Mouse (Mus musculus) frontal cortex, postnatal 36 days (tissue): ENCODE data around the gene Tac4.
A peak's percentile ranks its signal among the peaks of the same experiment; 100 is the strongest.

Experiments
- DNase-seq, 2 experiments: peaks; one replicate each; pipeline ENCODE4 v3.0.0; 2022; ENCODE audit warnings: low spot score in 2 of 2

Tac4 gene

GRCm38 (mm10) chr11:95259088-95259849, 2.1 kb upstream of the Tac4 start:
- peak; percentile 88 to 90 for DNase-seq

- DNase-seq = no peak
Measured at GRCm38 (mm10) chr11:95263816-95264454, 2.6 kb downstream of the Tac4 start.

- DNase-seq = no peak
Measured at GRCm38 (mm10) chr11:95264455-95265013, 3.2 kb downstream of the Tac4 start.

- DNase-seq = no peak
Measured at GRCm38 (mm10) chr11:95266540-95267245, 5.4 kb downstream of the Tac4 start.

DNA sequence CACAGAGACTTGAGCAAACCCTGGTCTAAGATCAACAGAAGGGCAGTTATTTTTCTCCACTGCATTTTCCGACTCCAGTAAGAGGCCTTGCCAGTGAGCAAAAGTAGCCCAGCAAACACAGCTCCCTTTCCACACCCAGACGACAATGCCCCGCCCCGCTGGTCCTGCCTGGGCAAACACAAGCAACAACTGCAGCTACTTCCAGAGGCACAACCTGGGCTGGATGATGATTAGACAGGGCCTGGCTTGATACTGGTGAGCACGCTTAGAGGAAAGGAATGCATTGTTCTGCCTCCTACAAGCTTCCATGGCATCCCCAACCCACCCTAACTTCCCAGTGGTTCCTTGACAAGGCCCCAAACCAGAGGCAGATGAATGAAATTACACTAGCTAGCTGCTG, 12.3 kb downstream of the Tac4 start:
- no peak for DNase-seq

DNA sequence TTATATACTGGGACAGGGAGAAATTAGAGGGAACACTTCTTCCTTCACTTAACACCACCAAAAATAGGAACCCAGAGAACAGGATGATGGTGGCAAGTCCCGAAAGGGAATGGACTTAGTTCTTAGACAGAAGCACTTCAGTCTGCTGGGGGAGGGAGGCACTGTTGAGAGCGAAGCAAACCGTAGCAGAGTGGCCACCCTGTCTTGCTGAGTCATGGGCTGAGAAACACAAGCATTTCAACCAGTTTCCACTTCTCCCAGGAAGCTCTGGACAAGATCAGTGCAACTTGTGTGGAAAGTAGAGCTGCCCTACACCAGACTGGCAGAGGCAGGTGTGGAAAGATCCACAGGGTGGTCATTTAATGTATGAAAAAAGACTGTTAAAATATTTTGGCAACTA, 13.3 kb downstream of the Tac4 start:
- DNase-seq = no peak

GRCm38 (mm10) chr11:95276056-95276455, 14.7 kb downstream of the Tac4 start:
- DNase-seq = no peak

DNA sequence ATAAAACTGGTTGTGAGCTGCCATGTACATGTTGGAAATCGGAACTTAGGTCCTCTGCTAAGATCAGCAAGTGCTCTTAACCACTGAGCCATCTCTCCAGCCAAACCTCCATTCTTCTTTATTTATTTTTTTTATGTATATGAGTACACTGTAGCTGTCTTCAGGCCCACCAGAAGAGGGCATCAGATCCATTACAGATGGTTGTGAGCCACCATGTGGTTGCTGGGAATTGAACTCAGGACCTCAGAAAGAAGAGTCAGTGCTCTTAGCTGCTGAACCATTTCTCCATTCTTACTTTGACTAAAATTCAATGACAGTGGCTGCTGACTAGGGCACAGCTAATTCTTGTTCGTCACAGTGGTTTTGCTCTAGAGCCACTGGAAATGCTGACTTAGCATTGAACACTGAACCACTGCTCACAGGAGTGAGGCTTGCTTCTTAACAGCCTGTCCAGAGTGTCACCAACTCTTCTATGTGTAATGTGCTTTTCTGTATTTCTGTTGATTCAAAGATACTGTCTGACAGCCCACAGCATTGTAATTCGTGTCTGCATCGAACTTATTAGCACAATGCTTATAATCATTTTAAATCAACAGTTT, 17.8 kb downstream of the Tac4 start:
- DNase-seq = no peak

DNA sequence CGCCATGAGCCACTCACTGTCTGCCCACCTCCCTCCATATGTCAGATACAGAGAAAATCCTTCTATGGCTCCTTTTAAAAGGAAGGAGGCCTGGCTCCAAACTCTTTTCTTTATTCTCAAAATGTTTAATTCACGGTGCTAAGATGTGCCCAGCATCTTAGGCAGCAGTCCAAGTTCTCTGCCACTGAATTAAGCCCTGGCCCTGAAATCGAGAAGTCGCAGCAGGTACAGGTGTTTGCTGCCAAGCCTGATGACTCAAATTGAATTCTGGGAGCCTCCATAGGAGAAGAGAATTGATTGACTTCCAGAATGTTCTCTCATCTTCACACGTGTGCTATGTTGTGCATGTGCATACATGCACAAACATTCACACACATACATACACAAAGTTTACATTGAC, 21.0 kb downstream of the Tac4 start:
- DNase-seq = no peak

GRCm38 (mm10) chr11:95291998-95292397, 30.7 kb downstream of the Tac4 start:
- no peak for DNase-seq

DNA sequence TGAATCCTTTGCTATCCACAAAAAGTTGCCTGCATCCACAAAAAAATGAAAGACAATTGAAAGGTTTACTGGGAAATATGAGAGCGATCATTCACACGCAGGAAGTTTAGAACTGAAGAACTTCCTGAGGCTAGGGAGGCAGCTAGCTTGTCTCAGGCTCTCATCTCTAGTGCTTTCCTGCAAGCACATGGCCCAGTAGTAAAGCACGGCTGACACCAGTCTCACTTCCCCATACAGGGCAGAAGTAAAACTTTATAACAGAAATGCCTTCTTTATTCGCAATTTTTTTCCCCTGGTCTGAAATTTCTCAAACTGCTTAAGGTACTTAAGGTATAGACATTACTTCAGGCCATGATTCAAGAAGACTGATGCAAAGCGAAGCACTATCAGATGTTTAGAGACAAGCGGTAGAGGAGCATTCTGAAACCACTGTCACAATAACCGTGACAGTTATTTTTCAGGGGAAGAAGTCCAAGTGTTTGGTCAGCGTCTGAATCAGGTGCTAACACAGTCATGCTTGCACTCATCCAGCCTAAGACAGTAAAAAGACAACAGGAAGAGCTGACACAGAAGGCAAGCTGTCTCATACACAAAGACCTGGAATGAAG, 31.8 kb downstream of the Tac4 start:
- no peak for DNase-seq

- no peak for DNase-seq
Measured at GRCm38 (mm10) chr11:95295736-95296135, 34.4 kb downstream of the Tac4 start.

DNA sequence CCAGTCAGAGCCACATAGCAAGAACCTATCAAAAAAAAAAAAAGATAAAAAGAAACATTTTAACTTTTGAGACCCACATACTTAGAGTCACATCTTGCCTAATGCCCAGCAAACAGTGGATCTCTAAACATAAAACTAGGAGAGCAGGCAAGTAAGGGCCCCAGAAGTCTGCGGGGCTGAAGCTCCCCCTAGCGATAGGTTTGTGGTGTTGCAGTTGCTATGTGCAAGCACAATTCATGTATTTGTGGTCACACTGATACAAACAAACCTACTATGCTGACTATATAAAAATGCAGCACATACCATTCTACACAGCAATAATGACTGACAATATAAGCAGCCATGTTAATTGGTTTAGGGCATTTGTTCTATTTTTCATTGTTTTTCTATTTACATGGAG, 36.8 kb downstream of the Tac4 start:
- no peak for DNase-seq

DNA sequence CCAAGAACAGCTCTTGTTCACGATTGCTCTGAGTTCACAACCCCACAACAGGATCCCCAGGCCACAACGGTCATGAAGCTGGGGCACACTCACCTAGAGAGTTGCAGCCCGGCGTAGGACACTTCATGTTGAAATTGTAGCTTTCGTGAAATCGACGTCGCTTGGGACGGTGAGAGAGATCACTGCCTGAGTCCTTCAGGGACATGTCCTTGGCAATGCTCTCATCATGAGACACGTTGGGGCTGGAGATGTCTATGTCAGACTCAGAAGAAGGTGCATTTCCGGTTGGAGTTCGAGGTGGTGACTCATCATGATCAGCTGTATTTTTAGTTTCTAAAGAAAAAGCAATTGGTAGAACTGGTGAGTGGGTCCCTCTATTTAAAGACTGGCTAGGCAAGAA, 38.6 kb downstream of the Tac4 start:
- no peak for DNase-seq

DNA sequence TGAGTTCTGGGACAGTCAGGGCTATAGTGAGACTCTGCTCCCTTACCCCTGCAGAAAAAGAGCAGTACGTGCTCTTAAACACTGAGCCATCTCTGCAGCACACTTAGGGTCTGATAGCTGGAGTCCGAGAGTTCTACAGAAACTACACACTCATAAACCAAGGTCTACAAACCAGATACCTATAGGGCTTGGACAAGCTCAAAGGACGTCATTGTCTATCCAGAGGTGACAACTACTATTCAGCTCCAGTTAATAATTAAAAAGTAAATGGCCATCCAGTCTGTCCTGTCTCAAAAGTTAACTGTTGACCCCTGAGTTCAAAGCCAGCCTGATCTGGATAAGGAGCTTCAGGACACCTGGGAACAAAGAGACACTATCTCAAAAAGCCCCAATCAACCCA, 40.4 kb downstream of the Tac4 start:
- no peak for DNase-seq

- no peak for DNase-seq
Measured at GRCm38 (mm10) chr11:95305600-95305999, 44.3 kb downstream of the Tac4 start.

- no peak for DNase-seq
Measured at GRCm38 (mm10) chr11:95307526-95307925, 46.2 kb downstream of the Tac4 start.

GRCm38 (mm10) chr11:95309510-95310006, 48.2 kb downstream of the Tac4 start:
- peak; percentile 96 to 99 for DNase-seq

DNA sequence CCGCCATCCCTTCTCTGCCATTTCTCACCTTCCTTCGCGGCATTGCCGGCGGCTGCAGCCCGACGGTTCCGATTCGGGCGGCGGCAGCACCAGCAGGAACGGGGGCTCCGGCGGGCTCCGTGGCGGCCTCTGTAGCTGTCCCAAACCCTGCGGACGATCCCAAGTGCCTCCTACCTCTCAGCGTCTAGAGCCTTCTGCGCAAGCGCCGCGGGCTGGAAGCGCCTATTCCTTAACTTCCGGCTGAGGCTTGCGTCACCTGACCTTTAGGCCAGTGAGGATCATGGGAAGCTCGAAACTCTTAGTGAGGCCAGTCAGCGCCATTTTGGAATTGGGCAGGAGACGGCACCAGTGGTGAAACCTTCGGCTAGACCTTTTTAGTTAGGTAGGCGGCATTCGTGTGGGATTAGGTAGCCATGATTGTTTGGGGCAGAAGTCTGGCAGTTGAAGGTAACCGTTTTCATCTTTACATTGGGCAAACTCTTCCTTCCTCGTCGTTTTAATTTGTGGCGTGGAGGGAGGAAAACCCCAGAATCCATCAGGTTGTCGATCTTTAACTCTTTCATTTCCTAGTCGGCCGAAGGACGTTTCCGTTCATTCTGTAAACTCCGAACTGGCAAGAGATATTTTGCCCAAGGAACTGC, 48.8 kb downstream of the Tac4 start, which contains the start of gene Kat7:
Gene Kat7 (minus strand): TSS at position 240 of the 641 bp plus-strand sequence.
- peak; percentile 98 to 99 for DNase-seq

GRCm38 (mm10) chr11:95310648-95311424, 49.5 kb downstream of the Tac4 start:
- no peak for DNase-seq
